Mouse (Mus musculus) limb, embryonic 11.5 days (tissue): Measurements from ENCODE around the gene Fgf22. TPM values are rescaled to one million over a fixed set of nuclear protein-coding genes. Genes with fewer than 3 reads are reported as not detected.

Experiments used
- ATAC-seq: fragments of 200-750 bp; cut with Nextera tagmentation; 2 replicates; pipeline ENCODE4 v1.8.0; 2017; ENCODE audit warnings: low read depth; ENCODE audit not compliant: insufficient number of reproducible peaks, low FRiP score, low TSS enrichment
- DNase-seq: peaks from one replicate; pipeline ENCODE4 v3.0.0-alpha.2; 2015; ENCODE audit warnings: low spot score
- H3K27ac ChIP-seq: fragments of 300-500 bp; sonication (generic); replicated peaks from 2 replicates; pipeline ENCODE4 v1.5.1; 2014; ENCODE audit warnings: low read depth, mild to moderate bottlenecking, low read length
- H3K27me3 ChIP-seq: fragments of 300-500 bp; sonication (generic); 2 replicates; pipeline ENCODE4 v1.6.1; 2014; ENCODE audit warnings: mild to moderate bottlenecking, low read length, mixed read lengths; ENCODE audit not compliant: control insufficient read depth, insufficient read depth
- H3K36me3 ChIP-seq: fragments of 300-500 bp; sonication (generic); 2 replicates; pipeline ENCODE4 v1.6.1; 2014; ENCODE audit warnings: mild to moderate bottlenecking, low read length, moderate library complexity, mixed read lengths; ENCODE audit not compliant: control insufficient read depth, insufficient read depth
- H3K4me1 ChIP-seq: fragments of 300-500 bp; sonication (generic); 2 replicates; pipeline ENCODE4 v1.6.1; 2014; ENCODE audit warnings: low read length, mixed read lengths; ENCODE audit not compliant: control insufficient read depth, insufficient read depth
- H3K4me2 ChIP-seq: fragments of 300-500 bp; sonication (generic); 2 replicates; pipeline ENCODE4 v1.6.1; 2014; ENCODE audit warnings: low read depth, mild to moderate bottlenecking, moderate library complexity; ENCODE audit not compliant: severe bottlenecking
- H3K4me3 ChIP-seq: fragments of 300-500 bp; sonication (generic); 2 replicates; pipeline ENCODE4 v1.5.1; 2014; ENCODE audit warnings: low read depth, low read length
- H3K9ac ChIP-seq: fragments of 300-500 bp; sonication (generic); 2 replicates; pipeline ENCODE4 v1.6.1; 2014; ENCODE audit warnings: mild to moderate bottlenecking, low read length
- H3K9me3 ChIP-seq: fragments of 300-500 bp; sonication (generic); 2 replicates; pipeline ENCODE4 v1.6.1; 2016; ENCODE audit warnings: low read length; ENCODE audit not compliant: control insufficient read depth
- WGBS: fragments of 180-500 bp; shearing (Covaris S2); extraction: QIAGEN DNeasy Blood & Tissue Kit; methylation state at CpG from one replicate; pipeline ENCODE4 v1.1.7; 2014; 5-methylcytosine and 5-hydroxymethylcytosine counted together
- polyA plus RNA-seq: library from polyadenylated mRNA; unstranded; fragments of >200 nt; fragmentation: Nextera tagmentation; extraction: Ambion mirVana; gene quantifications from 2 replicates; pipeline ENCODE4 v1.2.1, GENCODE M21; 2014

The Fgf22 gene
- polyA plus RNA-seq, 1 experiment from 2014 or later, result 0.33 TPM

DNA sequence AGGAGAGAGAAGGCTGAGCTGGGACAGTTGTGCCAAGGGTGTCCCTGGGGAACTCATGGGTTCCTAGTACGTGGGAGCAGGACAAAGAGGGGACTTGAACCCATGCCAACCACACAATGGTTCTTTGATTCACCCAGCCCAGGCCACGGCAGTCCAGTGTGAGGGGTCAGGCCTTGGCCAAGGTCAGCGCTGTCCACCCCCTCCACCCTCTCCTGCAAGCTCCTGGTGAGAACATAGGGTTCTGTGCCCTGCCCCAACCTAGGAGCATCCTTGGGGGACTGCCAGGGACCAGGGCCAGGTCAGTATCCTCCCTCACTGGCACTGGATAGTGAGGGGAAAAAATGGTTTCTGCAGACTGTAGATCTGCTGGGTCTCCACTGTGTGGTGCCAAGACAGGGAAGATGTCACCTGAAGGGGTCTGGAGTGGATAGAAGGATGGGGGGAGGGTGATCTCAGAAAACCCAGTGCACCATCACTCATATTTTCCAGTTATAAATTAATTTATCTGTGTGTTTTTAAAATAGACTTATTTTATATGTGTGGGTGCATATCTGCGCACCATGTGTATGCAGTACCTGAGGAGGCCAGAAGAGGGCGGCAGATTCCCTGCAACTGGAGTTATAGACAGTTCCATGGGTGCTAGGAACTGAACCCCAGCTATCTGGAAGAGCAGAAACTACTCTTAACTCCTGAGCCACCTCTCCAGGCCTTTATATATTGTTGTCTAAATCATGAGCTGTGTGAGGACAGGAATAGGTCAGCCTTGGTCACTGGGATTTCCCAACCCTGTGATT is 19.8 kb downstream of the Fgf22 start:
- H3K4me2 ChIP-seq, result no peak overlapping the region
- WGBS, result 75% methylated on average over 5 of the region's 5 CpGs
- H3K9me3 ChIP-seq, result no peaks in the 10 kb centered on the region; the same call in 1 of the 2 replicates
- H3K4me1 ChIP-seq, result 0 out of 2 replicates have a peak, but pooled peaks cover 4% of the 10 kb centered on the region
- no peaks in the 10 kb centered on the region for H3K36me3 ChIP-seq
- DNase-seq (no peak), ATAC-seq (no peak)
- H3K27ac ChIP-seq, result no peak overlapping the region
- peaks cover 17% of the 10 kb centered on the region for H3K27me3 ChIP-seq
- no peak overlapping the region for H3K9ac ChIP-seq
- H3K4me3 ChIP-seq, result no peak overlapping the region

DNA sequence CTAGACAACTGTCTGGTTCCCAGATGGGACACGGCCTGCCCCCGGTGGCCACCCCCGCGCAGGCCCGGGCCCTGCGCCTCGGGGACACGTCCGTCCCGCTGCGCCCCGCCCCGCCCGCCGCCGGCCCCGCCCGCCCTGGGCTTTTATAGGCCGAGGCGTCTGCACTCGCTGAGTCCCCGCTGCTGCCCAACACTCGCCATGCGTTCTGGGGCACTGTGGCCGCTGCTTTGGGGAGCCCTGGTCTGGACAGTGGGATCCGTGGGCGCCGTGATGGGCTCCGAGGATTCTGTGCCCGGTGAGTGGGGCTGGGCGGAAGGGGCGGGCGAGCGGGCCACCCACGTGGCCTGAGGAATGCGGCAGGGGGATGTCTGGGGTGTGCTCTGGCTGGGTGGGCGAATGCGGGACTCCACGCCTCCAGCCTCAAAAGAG is 22.2 kb downstream of the Fgf22 start, which contains the start of gene Fstl3:
Gene Fstl3 (plus strand): TSS at position 170 of the 429 bp plus-strand sequence.
- H3K9me3 ChIP-seq, result no peaks in the 10 kb centered on the region; the same call in 1 of the 2 replicates
- no peaks in the 10 kb centered on the region for H3K36me3 ChIP-seq
- no peak within 1 kb of the TSS for H3K27ac ChIP-seq
- WGBS, result 1% methylated on average over 39 of the region's 39 CpGs
- H3K9ac ChIP-seq, result peak within 1 kb of the TSS; percentile 17
- peak within 1 kb of the TSS; percentile 27 for H3K4me3 ChIP-seq
- ATAC-seq (no peak), DNase-seq (peak; percentile 64)
- H3K4me1 ChIP-seq, result peaks cover 10% of the 10 kb centered on the region
- peak within 1 kb of the TSS; percentile 56 for H3K4me2 ChIP-seq
- peaks cover 26% of the 10 kb centered on the region for H3K27me3 ChIP-seq

DNA sequence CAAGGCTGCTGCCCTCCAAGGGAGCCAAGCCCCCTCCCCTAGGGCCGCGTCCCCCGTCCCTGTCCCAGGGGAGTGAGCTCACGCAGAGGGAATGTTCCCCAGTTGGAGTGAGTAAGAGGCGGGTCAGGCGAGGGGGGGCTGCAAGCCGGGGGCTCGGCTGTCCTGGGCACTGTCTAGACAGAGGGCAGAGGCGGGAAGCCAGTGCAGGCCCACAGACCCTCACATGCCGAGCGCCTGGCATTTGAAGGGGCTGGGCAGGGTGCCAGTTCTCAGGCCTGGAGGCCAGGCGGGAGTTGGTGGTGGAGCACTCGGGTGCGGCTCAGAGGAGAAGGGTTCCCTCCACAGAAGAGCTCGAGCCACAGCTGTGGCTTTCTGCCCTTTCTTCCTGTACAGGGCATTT is 23.1 kb downstream of the Fgf22 start:
- ATAC-seq (no peak), DNase-seq (peak; percentile 49)
- no peak overlapping the region for H3K27ac ChIP-seq
- H3K4me3 ChIP-seq, result no peak overlapping the region
- H3K4me1 ChIP-seq, result peaks cover 10% of the 10 kb centered on the region
- H3K4me2 ChIP-seq, result no peak overlapping the region
- no peak overlapping the region for H3K9ac ChIP-seq
- H3K27me3 ChIP-seq, result peaks cover 31% of the 10 kb centered on the region
- H3K9me3 ChIP-seq, result no peaks in the 10 kb centered on the region
- 23% methylated on average over 15 of the region's 15 CpGs for WGBS
- H3K36me3 ChIP-seq, result no peaks in the 10 kb centered on the region

DNA sequence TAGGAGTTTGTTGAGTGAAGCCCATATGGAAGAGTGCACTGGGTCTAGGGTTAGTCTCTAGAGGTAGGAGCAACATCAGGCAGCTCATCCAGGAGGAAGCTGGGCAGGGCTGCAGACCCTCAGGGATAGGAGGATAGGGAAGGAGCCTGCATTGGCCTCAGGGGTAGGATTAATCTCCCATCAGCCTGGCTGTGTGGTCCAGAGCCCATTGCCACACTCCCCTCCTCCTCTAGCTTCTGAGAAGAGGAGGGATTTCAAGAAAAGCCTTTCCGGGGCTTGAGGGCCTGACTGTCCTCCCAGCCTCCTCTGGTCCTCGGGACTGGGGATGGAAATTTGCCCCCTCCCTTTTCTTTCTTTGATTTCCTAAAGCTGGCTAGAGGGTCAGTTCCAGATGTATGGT is 24.3 kb downstream of the Fgf22 start:
- H3K27ac ChIP-seq, result no peak overlapping the region
- 8% methylated on average over 2 of the region's 2 CpGs for WGBS
- H3K4me2 ChIP-seq, result no peak overlapping the region
- peaks cover 10% of the 10 kb centered on the region for H3K4me1 ChIP-seq
- peaks cover 32% of the 10 kb centered on the region for H3K27me3 ChIP-seq
- no peaks in the 10 kb centered on the region for H3K9me3 ChIP-seq
- DNase-seq, result no peak
- no peak overlapping the region for H3K9ac ChIP-seq
- no peaks in the 10 kb centered on the region for H3K36me3 ChIP-seq
- ATAC-seq, result no peak
- no peak overlapping the region for H3K4me3 ChIP-seq

DNA sequence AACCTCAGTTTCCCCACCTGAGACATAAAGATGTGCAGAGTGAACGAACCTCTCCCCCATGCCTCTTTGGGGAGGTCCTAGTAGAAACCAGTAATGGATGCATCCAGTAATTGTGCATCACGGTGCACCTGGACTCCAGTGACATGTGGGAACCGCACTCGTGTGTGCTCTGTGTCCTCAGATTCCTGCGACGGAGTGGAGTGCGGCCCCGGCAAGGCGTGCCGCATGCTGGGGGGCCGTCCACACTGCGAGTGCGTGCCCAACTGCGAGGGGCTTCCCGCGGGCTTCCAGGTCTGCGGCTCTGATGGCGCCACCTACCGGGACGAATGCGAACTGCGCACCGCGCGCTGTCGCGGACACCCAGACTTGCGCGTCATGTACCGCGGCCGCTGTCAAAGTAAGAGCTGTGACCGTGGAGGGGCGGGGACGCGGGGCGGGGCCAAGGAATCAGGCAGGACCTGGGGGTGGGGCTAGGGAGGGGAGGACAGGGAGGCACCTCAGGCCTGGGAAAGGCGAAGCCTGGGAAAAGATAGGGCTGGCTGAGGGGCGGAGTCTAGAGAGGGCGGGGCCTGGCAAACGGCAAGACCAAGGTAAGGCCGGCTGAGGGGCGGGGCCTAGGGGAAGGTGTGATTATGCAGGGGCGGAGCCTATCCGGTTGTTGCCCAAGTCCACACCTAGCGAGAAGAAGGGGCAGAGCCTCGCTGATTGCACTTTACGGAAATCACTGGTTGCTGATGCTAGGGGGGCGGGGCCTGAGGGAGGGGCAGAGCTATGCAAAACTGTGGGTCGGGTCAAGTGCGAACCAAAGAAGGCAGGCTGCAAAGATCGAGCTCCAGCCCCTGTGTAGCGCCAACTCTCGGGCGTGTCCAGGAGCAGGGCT is 25.1 kb downstream of the Fgf22 start:
- Histone ChIP-seq H3K36me3 (no peaks in the 10 kb centered on the region), H3K27me3 (peaks cover 37% of the 10 kb centered on the region), H3K4me1 (peaks cover 10% of the 10 kb centered on the region), H3K27ac (no peak overlapping the region), H3K4me2 (peak overlapping the region; percentile 50), H3K9ac (no peak overlapping the region), H3K9me3 (no peaks in the 10 kb centered on the region), H3K4me3 (peak overlapping the region; percentile 29)
- peak; percentile 91 for ATAC-seq
- 3% methylated on average over 55 of the region's 55 CpGs for WGBS
- DNase-seq, result peak; percentile 97

DNA sequence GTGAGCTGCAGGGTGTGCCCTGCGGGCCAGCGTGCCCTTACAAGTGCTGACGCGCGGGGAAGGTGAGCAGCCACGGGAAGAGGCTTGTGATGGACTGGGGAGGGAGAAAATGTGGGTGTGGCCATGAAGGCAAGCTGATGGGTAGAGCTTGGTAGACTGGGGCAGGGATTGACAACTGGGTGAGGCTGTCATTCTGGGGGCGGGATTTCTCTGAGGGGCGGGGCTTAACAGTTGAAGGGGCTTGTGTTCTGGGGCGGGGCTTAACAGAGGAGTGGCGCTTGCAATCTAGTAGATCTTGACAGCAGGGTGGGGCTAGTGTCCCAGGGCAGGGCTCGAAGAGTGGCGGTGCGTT is 25.8 kb downstream of the Fgf22 start:
- Histone ChIP-seq H3K4me3 (peak overlapping the region; percentile 29), H3K4me2 (peak overlapping the region; percentile 50), H3K4me1 (peaks cover 10% of the 10 kb centered on the region), H3K9me3 (no peaks in the 10 kb centered on the region), H3K9ac (no peak overlapping the region), H3K27me3 (peaks cover 37% of the 10 kb centered on the region), H3K27ac (no peak overlapping the region), H3K36me3 (no peaks in the 10 kb centered on the region)
- 2% methylated on average over 13 of the region's 13 CpGs for WGBS
- ATAC-seq (no peak), DNase-seq (no peak)

DNA sequence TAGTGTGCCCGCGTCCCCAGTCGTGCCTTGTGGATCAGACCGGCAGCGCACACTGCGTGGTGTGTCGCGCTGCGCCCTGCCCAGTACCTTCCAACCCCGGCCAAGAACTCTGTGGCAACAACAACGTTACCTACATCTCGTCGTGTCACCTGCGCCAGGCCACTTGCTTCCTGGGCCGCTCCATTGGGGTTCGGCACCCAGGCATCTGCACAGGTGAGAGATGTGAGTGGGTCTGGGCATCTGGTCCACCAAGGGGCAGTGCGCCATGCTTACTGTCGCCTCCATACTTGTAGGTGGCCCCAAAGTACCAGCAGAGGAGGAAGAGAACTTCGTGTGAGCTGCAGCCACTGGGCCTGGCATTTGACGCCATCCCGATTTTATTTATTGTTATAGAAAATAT is 26.3 kb downstream of the Fgf22 start:
- H3K27ac ChIP-seq, result no peak overlapping the region

DNA sequence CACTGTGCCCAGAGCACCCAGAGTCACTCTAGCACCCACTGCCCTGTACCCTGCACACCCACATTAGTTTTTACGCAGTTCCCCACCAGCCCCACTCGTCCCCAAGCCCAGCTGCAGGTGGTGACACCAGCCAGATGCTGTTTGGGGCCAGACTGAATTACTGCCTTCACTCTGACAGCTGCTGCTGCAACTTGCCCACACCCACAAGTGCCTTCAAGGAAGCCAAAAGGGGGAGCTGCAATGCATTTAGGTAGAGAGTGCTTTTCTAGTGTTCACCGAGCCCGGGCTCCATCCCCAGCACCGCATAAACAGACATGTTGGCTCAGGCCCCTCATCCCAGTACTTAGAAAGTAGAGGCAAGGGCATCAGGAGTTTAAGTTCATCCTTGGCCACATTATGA is 27.1 kb downstream of the Fgf22 start:
- H3K9me3 ChIP-seq, result no peaks in the 10 kb centered on the region
- H3K4me1 ChIP-seq, result peaks cover 10% of the 10 kb centered on the region
- no peaks in the 10 kb centered on the region for H3K36me3 ChIP-seq
- H3K4me2 ChIP-seq, result no peak overlapping the region
- H3K9ac ChIP-seq, result no peak overlapping the region
- DNase-seq (no peak), ATAC-seq (no peak)
- H3K27ac ChIP-seq, result no peak overlapping the region
- 49% methylated on average over 5 of the region's 5 CpGs for WGBS
- H3K27me3 ChIP-seq, result peaks cover 37% of the 10 kb centered on the region
- no peak overlapping the region for H3K4me3 ChIP-seq

More for the DNA sequence above, 26.3 kb downstream of the Fgf22 start:
- 0 out of 2 replicates have a peak, but pooled peaks have one; percentile 1 for ATAC-seq
- Histone ChIP-seq H3K27me3 (peaks cover 37% of the 10 kb centered on the region), H3K4me1 (peaks cover 10% of the 10 kb centered on the region), H3K9ac (no peak overlapping the region), H3K4me3 (peak overlapping the region; percentile 29), H3K4me2 (peak overlapping the region; percentile 50), H3K9me3 (no peaks in the 10 kb centered on the region), H3K36me3 (no peaks in the 10 kb centered on the region)
- WGBS, result 28% methylated on average over 21 of the region's 21 CpGs
- DNase-seq, result no peak
